Mouse (Mus musculus) stomach, postnatal 0 days (tissue): ENCODE results near the gene Rictor.

Experiments used
- CTCF ChIP-seq: IDR thresholded peaks from 2 replicates; pipeline ENCODE4 v1.5.1; 2016; ENCODE audit warnings: antibody characterized with exemption, low read depth, mild to moderate bottlenecking, moderate library complexity
- EP300 ChIP-seq: optimal IDR thresholded peaks from 2 replicates; pipeline ENCODE3; 2016; ENCODE audit warnings: antibody characterized with exemption

DNA sequence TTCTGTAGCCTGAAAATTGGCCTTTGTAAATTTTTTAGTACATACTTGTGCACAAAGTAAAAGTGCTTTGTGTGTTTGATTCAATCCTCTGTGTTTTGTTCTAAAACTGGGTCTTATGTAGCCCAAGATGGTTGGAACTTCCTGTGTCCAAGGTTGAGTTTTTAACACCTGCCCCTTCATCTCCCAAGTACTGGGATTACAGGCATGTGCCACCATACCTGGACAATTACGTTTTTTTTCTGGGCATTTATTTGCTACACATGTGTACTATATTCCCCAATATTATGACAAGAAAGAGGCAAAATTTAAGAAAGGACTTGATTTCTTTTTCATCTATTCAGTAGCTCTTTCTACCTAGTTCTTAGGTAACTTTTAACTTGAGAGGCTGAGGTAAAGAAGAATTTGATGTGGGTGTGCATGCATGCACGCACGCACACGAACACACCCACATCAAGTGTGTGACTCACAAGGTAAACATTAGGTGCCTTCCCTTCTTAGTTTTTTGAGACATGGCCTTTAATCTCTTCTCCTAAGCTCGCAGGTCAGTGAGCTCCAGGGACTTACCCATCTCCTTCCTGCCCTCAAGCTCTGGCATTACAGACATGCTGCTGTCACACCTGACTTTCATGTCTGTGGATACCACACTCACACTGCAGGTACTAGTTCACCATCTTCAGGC lies 18.1 kb downstream of the Rictor start:
- TF ChIP-seq CTCF (no peak), EP300 (no peak)
